Mouse (Mus musculus): Measurements from ENCODE around the gene Rdh9. TPM values are rescaled to one million over a fixed set of nuclear protein-coding genes. Genes with fewer than 3 reads are reported as not detected.

Gene Rdh9
- total RNA-seq, 4 experiments from 2014 or later, result 0.09 to 0.22 TPM; not detected in 2

DNA sequence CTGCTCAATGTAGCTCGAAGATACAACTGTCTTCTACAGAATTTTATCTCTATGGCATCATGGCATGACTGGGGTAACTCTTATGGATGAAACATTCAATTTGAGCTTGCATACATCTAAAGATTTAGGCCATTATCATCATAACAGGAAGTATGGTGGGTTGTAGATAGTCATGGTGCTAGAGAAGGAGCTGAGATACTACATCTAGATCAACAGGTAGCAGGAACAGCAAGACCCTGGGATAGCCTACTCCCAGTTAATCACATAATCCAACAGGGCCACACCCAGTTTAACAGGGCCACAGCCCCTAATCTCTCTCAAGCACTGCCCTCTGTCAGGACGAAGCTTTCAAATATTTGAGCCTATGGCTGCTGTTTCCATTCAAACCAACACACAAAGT is 64.6 kb downstream of the Rdh9 start:
- no peak for DNase-seq (ENCODE audit: low spot score)

Other genes with a start within 250 kb of the Rdh9 start
- under 1 TPM; 0.22 to 0.66 (median 0.50) TPM for gene Nxph4, start 241.8 kb upstream of the Rdh9 start, total RNA-seq (2022)
- 10 to 100 TPM; 64.0 to 88.9 (median 74.0) TPM for gene Lrp1, start 155.2 kb upstream of the Rdh9 start, total RNA-seq (2022)
- 10 to 100 TPM; 38.4 to 43.7 (median 43.2) TPM for gene Stat6, start 133.4 kb upstream of the Rdh9 start, total RNA-seq (2022)
- gene Nemp1, start 109.5 kb upstream of the Rdh9 start, total RNA-seq (2022), result 1 to 10 TPM; 3.0 to 5.1 (median 3.6) TPM
- gene Nab2, start 107.8 kb upstream of the Rdh9 start, total RNA-seq (2022), result 10 to 100 TPM in 1 of 4 experiments, 1 to 10 TPM in 3; 5.0 to 10.3 (median 6.6) TPM
- under 1 TPM in 1 of 4 experiments, not detected in 3; 0.08 TPM for gene Myo1a, start 71.2 kb upstream of the Rdh9 start, total RNA-seq (2022)
- not detected for gene Tac2, start 51.9 kb upstream of the Rdh9 start, total RNA-seq (2022)
- 1 to 10 TPM; 6.4 to 7.9 (median 7.5) TPM for gene Zbtb39, start 36.8 kb upstream of the Rdh9 start, total RNA-seq (2022)
- 1 to 10 TPM; 3.8 to 4.8 (median 4.2) TPM for gene Gpr182, start 24.7 kb upstream of the Rdh9 start, total RNA-seq (2022)
- gene Rdh1, start 16.7 kb upstream of the Rdh9 start, total RNA-seq (2022), result under 1 TPM in 1 of 4 experiments, not detected in 3; 0.06 TPM
- under 1 TPM in 1 of 4 experiments, not detected in 3; 0.22 TPM for gene Rdh16f1, start 16.6 kb upstream of the Rdh9 start, total RNA-seq (2022)
- gene Rdh16, start 24.8 kb downstream of the Rdh9 start, total RNA-seq (2022), result not detected
- not detected for gene Rdh19, start 73.5 kb downstream of the Rdh9 start, total RNA-seq (2022)
- gene Rdh16f2, start 90.1 kb downstream of the Rdh9 start, total RNA-seq (2022), result not detected
- gene Rdh7, start 112.4 kb downstream of the Rdh9 start, total RNA-seq (2022), result under 1 TPM in 1 of 4 experiments, not detected in 3; 0.19 TPM
- gene Sdr9c7, start 122.1 kb downstream of the Rdh9 start, total RNA-seq (2022), result not detected
- gene Hsd17b6, start 231.2 kb downstream of the Rdh9 start, total RNA-seq (2022), result not detected
- gene Prim1, start 238.8 kb downstream of the Rdh9 start, total RNA-seq (2022), result 1 to 10 TPM; 1.5 to 2.2 (median 1.7) TPM

All from heart, adult 8-10 months (tissue).